Mouse (Mus musculus): ENCODE data around the gene Il18rap. TPM values are rescaled to one million over a fixed set of nuclear protein-coding genes. Genes with fewer than 3 reads are reported as not detected.

Gene Il18rap
- total RNA-seq (2017): 12.3 and 14.8 TPM in 2 replicates

DNA sequence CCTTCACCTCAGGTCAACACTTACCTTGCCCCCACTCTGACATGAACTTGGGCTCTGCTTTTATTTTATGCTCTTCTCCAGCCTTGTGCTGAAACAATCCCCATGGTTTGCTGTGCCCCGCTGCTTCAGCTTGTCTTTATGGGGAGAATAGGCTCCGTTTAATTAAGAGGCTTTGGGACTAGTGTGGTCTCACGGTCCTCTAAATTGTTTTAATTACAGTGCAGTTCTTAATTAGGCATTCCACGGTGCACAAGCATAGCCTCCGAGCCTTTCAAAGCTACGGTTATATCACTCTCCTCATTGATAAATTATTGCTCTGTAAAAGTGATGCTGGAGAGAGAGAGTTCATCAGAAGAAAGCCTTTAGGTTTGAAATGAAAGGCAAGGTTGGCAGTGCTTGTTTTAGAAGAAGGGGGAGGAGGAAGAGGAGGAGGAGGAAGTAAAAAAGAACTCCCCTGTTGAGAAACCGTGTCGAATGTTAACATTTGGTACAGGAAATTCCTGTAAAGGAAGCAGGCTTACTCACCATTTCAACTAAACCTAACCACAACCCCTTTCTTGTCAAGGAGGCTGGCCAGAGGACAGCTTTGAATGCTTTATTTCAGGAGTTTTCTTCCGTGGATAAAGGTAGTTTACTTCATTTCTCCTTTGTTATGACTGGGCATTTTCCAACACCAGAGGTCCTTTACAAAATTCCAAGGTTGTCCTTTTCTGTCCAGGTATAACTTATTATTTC, at the start of gene Il18rap:
Il18rap (plus strand) TSS at position 512 of the 735 bp plus-strand sequence.
- peak; percentile 95 for ATAC-seq (replicated peaks; ENCODE audit: low read depth, poor library complexity, severe bottlenecking)

DNA sequence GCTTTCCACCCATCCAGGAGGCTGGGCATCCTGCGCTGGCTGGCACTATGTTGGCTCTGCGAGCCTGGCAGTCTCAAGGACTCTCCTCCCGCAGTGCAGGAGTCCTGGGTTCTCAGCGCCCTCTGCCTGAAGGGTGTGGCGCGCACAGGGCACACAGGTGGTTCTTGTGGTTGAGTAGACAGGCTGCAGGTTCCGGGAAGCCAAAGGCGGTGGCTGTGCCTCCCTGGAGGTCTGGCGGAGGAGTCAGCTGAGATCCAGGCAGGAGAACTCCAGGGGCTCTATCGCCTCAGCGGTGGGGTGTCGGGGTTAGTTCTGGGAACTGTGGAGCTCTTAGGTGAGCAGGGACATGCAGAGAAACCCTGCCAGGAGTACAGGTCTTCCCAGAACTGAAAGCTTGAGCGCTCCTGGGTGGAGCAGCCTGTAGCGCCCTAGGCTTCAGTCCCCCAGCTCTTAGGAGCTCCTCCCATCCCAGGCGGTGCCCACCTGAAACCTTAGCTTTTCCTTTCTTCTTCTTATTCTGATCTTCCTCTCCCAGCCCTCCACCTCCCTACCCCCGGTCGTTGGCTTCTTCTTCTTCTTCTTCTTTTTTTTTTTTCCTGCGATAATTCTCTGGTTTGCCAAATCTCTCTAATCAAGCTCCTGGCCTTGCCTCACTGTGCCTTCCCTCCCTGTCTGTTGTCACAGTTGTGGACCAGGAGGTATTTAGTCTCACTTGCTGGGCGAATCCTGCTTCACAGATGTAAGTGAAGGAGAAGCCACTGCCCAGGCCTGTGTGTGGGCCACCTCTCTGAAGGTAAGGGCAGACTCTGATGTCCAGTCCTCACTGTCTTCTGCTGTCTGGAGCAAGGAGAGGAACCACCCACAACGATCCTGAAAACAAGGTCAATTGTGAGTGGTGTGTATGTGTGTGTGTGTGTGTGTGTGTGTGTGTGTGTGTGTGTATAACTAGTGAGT, 49.4 kb upstream of the Il18rap start, which contains the start of gene Il18r1:
Il18r1 (plus strand) TSS at position 76 of the 954 bp plus-strand sequence.
- ATAC-seq (replicated peaks; ENCODE audit: low read depth, poor library complexity, severe bottlenecking): peak; percentile 61

DNA sequence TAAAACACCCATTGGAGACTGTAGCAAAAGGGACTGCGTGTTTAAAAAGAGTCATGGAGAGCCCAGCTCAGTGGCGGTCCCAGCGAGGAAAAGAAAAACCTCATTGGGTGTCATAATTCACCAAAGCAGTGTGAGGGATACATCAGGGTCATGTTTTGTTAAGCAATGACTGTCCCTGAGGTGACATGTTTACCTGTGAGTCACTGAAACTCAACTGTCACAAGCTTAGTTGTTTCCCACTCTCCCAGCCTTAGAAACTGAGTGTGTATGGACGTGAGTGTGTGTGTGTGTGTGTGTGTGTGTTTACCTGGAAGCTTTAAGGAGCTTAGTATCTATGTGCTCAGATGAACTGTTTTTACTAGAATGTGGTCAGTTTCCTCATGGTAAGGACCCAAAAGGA, 47.9 kb upstream of the Il18rap start:
- ATAC-seq (replicated peaks; ENCODE audit: low read depth, poor library complexity, severe bottlenecking): no peak

DNA sequence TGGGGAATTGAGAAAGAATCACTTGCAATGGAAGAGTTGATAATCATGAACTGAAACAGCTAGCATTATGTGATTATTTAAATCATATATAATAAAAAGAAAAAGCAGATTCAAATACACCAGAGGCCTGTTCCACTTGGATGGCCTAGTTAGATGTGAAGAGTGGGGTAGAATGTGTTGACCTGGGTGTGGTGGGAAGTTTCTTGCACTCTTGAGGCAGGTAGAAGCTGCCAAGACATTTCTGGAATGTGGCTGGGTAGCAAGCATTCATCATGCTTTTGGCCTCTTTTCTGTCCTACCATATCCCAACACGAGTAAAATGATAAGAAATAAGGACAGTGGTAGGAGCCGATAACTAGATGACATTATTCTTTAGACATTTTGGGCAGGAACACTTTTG, 46.4 kb upstream of the Il18rap start:
- no peak for ATAC-seq (replicated peaks; ENCODE audit: low read depth, poor library complexity, severe bottlenecking)

DNA sequence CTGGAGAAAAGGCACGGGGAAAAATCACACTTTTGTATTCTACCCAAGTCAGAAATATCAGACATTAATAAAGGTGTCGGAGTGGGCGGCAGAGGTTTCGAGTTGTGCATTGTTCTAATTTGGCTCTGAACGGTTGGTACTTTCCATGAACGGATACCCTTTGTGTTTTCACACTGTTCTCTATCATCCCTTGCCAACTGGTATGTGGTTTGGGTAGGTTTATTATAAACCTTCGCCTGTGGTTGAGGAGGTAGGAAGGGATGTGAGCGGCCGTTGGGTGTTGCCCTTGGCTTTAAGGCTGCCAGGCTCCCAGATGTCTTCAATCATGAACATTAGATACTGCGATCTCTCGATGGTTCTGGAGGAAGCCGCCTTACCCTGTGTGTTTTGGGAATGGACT, 45.3 kb upstream of the Il18rap start:
- peak; percentile 82 for ATAC-seq (replicated peaks; ENCODE audit: low read depth, poor library complexity, severe bottlenecking)

DNA sequence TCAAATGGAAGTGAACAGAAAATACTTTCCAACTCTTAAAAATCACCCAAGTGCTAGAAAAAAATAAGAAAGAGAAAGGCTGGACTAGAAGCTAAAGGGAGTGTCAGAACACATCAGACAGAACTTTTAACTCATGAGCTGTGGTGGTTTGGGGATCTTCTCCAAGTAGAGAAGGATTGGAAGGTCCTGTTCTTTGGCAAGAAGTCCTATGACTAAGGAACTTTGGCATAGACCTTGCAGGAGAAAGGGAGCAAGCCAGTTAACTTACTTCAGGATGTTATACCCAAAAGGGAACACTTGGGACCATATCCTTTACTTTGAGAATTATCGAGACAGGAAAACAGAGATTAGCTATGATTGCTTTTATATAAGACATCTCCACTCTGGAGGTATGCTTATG, 42.8 kb upstream of the Il18rap start:
- no peak for ATAC-seq (replicated peaks; ENCODE audit: low read depth, poor library complexity, severe bottlenecking)

DNA sequence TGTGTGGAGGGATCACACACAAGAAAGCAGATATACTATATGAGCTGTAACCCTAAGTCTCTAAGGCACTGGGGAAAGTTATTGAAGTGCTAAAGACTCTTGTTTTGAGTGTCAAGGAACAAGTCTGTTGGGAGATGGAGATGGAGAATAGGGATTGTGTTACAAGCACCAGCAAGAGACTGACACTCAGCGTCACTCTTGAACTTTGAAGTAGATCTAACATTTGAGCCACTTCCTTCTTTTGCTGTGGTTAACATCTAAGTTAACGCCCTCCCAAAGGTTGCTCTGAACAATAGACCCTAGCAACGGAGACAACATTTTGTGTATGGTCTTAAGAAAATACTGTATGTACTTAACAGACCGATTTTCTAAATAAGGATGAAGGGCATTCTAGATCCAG, 41.5 kb upstream of the Il18rap start:
- ATAC-seq (replicated peaks; ENCODE audit: low read depth, poor library complexity, severe bottlenecking): peak; percentile 53

DNA sequence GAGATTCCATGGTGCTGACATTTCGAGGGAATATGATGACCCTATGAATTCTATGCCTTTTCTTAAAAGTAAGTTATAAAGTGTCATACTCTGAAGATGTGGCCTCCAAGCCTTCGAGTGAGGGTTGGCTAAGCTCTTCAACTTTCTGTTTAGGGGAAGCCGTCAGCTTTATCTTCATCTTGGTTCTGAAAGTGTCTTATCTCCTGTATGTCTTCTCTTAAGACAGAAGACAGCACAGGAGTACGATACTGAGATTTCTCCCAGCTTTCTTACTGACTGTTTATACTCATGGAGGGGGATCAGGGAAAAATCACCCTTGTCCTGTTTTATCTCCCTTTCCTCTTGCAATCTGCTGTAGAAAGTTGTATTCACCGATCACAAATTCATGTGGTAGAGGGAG, 40.8 kb upstream of the Il18rap start:
- no peak for ATAC-seq (replicated peaks; ENCODE audit: low read depth, poor library complexity, severe bottlenecking)

GRCm38 (mm10) chr1:40475697-40476096, 39.5 kb upstream of the Il18rap start:
- ATAC-seq (replicated peaks; ENCODE audit: low read depth, poor library complexity, severe bottlenecking): peak; percentile 51

DNA sequence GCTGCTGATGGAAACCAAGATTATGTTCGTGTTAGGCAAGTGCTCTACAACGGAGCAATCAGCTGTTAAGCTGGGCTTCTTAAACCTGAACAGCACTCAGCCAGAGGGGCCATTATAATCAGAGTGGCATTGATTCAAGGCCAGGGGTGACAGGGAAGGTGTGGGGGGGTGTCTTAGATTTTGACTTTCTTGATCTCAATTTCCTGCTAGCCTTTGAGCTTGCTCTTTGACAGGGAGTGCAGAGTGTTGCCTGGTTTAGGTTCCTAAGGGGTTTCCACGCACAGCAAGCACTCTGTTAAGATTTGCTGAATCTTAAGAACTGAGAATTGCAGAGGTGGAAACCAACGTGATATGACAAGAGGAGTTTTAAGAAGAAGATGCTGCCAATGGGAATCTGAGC, 38.4 kb upstream of the Il18rap start:
- ATAC-seq (replicated peaks; ENCODE audit: low read depth, poor library complexity, severe bottlenecking): no peak

- peak; percentile 80 for ATAC-seq (replicated peaks; ENCODE audit: low read depth, poor library complexity, severe bottlenecking)
These were observed 35.6 kb upstream of the Il18rap start for GRCm38 (mm10) chr1:40479505-40479923.

- ATAC-seq (replicated peaks; ENCODE audit: low read depth, poor library complexity, severe bottlenecking): no peak
These were observed 20.6 kb upstream of the Il18rap start for GRCm38 (mm10) chr1:40494594-40494993.

DNA sequence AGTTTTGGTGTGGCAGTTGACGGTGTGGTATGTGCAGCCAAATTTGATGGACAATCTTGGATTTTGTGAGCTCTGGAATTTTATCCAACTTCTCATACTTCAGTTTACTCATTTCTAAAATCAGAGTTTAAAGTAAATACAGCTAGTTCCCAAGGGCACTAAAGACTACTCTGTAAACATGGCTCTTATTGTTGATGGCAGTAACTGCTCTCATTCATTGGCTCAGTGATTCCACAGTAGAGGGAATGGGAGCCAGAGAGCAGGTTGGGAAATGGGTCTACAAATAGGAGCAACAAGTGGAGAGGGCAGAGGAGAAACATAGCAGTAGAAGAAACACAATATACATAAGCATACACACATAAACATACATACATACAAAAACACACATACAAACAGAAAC, 15.5 kb upstream of the Il18rap start:
- no peak for ATAC-seq (replicated peaks; ENCODE audit: low read depth, poor library complexity, severe bottlenecking)

- peak; percentile 40 for ATAC-seq (replicated peaks; ENCODE audit: low read depth, poor library complexity, severe bottlenecking)
These were observed 14.0 kb upstream of the Il18rap start for GRCm38 (mm10) chr1:40501126-40501525.

GRCm38 (mm10) chr1:40501546-40502398, 13.4 kb upstream of the Il18rap start:
- ATAC-seq (replicated peaks; ENCODE audit: low read depth, poor library complexity, severe bottlenecking): peak; percentile 76

DNA sequence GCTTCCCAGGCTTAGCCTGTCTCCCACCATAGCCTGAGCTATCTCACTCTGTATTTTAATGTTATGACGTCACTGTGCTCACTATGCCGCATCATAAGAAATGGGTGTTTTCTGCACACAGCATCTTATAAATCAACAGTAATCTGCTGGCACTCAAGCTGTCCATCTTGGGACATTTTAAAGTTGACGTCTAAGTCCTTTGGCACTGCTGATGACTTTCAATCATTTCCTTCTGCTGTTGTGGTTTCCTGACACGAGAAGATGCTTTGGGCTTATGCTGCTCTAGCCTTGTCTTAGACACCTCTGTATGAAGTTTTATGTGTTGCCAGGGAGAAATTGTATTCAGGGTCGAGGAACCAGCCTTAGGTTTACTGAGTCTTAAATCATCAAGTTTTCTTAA, 10.6 kb upstream of the Il18rap start:
- peak; percentile 51 for ATAC-seq (replicated peaks; ENCODE audit: low read depth, poor library complexity, severe bottlenecking)

DNA sequence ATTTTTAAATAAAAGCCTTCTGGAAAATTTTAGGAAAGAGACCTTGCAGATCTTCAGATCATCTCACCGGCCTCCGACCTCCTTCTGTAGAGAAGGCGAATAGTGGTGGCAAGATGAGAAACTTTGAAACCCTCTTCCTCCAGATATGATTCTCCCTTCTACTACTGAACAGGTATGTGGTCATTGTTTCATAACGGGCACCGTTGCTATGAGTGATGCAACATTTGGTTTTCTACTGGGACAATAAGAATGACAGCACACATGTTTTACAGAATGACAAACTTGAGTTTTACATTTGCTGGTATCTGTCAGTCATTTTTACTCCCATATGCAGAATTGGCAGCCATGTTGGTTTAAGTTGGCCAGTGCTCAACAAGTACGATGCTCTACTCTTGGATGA, 1.2 kb downstream of the Il18rap start:
- ATAC-seq (replicated peaks; ENCODE audit: low read depth, poor library complexity, severe bottlenecking): peak; percentile 32; the same call in 1 of the 2 replicates

- no peak for ATAC-seq (replicated peaks; ENCODE audit: low read depth, poor library complexity, severe bottlenecking)
These were observed 7.8 kb downstream of the Il18rap start for GRCm38 (mm10) chr1:40522918-40523317.

GRCm38 (mm10) chr1:40523971-40524722, 9.0 kb downstream of the Il18rap start:
- ATAC-seq (replicated peaks; ENCODE audit: low read depth, poor library complexity, severe bottlenecking): peak; percentile 45
